ENCODE assay signal across 9 mouse cellular contexts in genomic region chr6:12749531-12750210, GRCm38 (mm10). TPM values are rescaled to one million over a fixed set of nuclear protein-coding genes. Genes with fewer than 3 reads are reported as not detected.
A peak's percentile ranks its signal among the peaks of the same experiment; 100 is the strongest.
DNase-seq lines count a peak whose midpoint lies in the region; ATAC-seq lines count a peak whose summit lies in the region.
"Had no signal": no experiment of that assay in that cellular context is flagged by ENCODE, and none has a peak within 500 bp of the region (broad histone marks: within the 10 kb centered on the region; RNA-seq: fewer than 3 reads in every experiment).

No protein-coding gene starts in this region.

- no peaks in the 10 kb centered on the region for H3K36me3 ChIP-seq in heart, embryonic 13.5 days
- no peaks in the 10 kb centered on the region for H3K36me3 ChIP-seq in hindbrain, embryonic 12.5 days
- no peaks in the 10 kb centered on the region for H3K36me3 ChIP-seq in midbrain, embryonic 13.5 days
- H3K36me3 ChIP-seq: G1E had no signal

- H3K4me2 ChIP-seq in heart, embryonic 13.5 days: peak overlapping the region; percentile 91
- peak overlapping the region; percentile 71 for H3K4me2 ChIP-seq in hindbrain, embryonic 12.5 days (replicated peaks)
- H3K4me2 ChIP-seq in midbrain, embryonic 13.5 days (replicated peaks): peak overlapping the region; percentile 62

- WGBS in heart, embryonic 13.5 days: 21% methylated on average over 12 of the region's 12 CpGs
- WGBS in hindbrain, embryonic 12.5 days: 11% methylated on average over 12 of the region's 12 CpGs
- 6% methylated on average over 12 of the region's 12 CpGs for WGBS in midbrain, embryonic 13.5 days

- DNase-seq in heart, postnatal 10 days: no peak
- no peak for DNase-seq in T-cell, adult 2 months (ENCODE audit: low spot score)
- DNase-seq in adrenal gland, adult 18-20 months (ENCODE audit: low spot score in 2 of 2): no peak
- no peak for DNase-seq in adrenal gland, postnatal 10 days

- peaks cover 7% of the 10 kb centered on the region for H3K4me1 ChIP-seq in heart, embryonic 13.5 days
- H3K4me1 ChIP-seq in brown adipose tissue, adult 24 weeks (ENCODE audit: control insufficient read depth, insufficient read depth, insufficient read length, low read length): no peaks in the 10 kb centered on the region
- H3K4me1 ChIP-seq in hindbrain, embryonic 12.5 days: peaks cover 15% of the 10 kb centered on the region
- H3K4me1 ChIP-seq in midbrain, embryonic 13.5 days (replicated peaks): peaks cover 24% of the 10 kb centered on the region

- intact Hi-C loops in heart, postnatal 10 days (cut with DNase I): loop anchor here (5.0 kb wide), 2 partner anchors 207 to 397 kb away; no protein-coding TSS in a partner anchor

- H3K9ac ChIP-seq in heart, embryonic 13.5 days: peak overlapping the region; percentile 81
- H3K9ac ChIP-seq in hindbrain, embryonic 12.5 days: peak overlapping the region; percentile 72; the same call in 1 of the 2 replicates
- H3K9ac ChIP-seq in midbrain, embryonic 13.5 days (replicated peaks): peak overlapping the region; percentile 84

- ATAC-seq in heart, embryonic 13.5 days (ENCODE audit: extremely low read depth, insufficient number of reproducible peaks, low FRiP score, low TSS enrichment): no peak
- ATAC-seq in hindbrain, embryonic 12.5 days (ENCODE audit: low FRiP score): peak; percentile 4; the same call in 1 of the 2 replicates
- ATAC-seq in midbrain, embryonic 13.5 days: no peak

- H3K9me3 ChIP-seq in heart, embryonic 13.5 days: no peaks in the 10 kb centered on the region
- no peaks in the 10 kb centered on the region for H3K9me3 ChIP-seq in hindbrain, embryonic 12.5 days (replicated peaks)
- H3K9me3 ChIP-seq in midbrain, embryonic 13.5 days: no peaks in the 10 kb centered on the region
- H3K9me3 ChIP-seq: G1E had no signal

- H3K27ac ChIP-seq in heart, embryonic 13.5 days (replicated peaks): peak overlapping the region; percentile 68; the same call in 1 of the 2 replicates
- H3K27ac ChIP-seq in brown adipose tissue, adult 24 weeks (replicated peaks; ENCODE audit: low read depth, low read length): no peak overlapping the region; the same call in 1 of the 2 replicates
- H3K27ac ChIP-seq in hindbrain, embryonic 12.5 days: peak overlapping the region; percentile 97
- peak overlapping the region; percentile 98 for H3K27ac ChIP-seq in midbrain, embryonic 13.5 days

- peak overlapping the region; percentile 72 for H3K4me3 ChIP-seq in heart, embryonic 13.5 days
- peak overlapping the region; percentile 62 for H3K4me3 ChIP-seq in brown adipose tissue, adult 24 weeks (ENCODE audit: insufficient read depth, low read depth, low read length)
- peak overlapping the region; percentile 63 for H3K4me3 ChIP-seq in hindbrain, embryonic 12.5 days
- H3K4me3 ChIP-seq in midbrain, embryonic 13.5 days (replicated peaks): peak overlapping the region; percentile 61

- H3K27me3 ChIP-seq in heart, embryonic 13.5 days (replicated peaks): no peaks in the 10 kb centered on the region
- no peaks in the 10 kb centered on the region for H3K27me3 ChIP-seq in hindbrain, embryonic 12.5 days
- no peaks in the 10 kb centered on the region for H3K27me3 ChIP-seq in midbrain, embryonic 13.5 days

RNA-seq across cellular contexts. Expression of gene Thsd7a, which starts 0.5 kb away (rescaled TPM):
- 3.0 and 3.6 TPM in 2 replicates for polyA plus RNA-seq in heart, embryonic 13.5 days (2015; fragmentation: Nextera tagmentation; extraction: Ambion mirVana)
- 10 to 100 TPM; 12.8 to 13.6 TPM for total RNA-seq in heart, postnatal 10 days (2021)
- 1.5 and 2.7 TPM in 2 replicates for polyA plus RNA-seq in brown adipose tissue, adult 24 weeks (2012; ENCODE audit: insufficient read depth, insufficient read length, missing spikeins)
- polyA plus RNA-seq in hindbrain, embryonic 12.5 days (2016; fragmentation: Nextera tagmentation; extraction: Ambion mirVana): 49.4 and 52.4 TPM in 2 replicates
- 53.2 and 58.2 TPM in 2 replicates for polyA plus RNA-seq in midbrain, embryonic 13.5 days (2015; fragmentation: Nextera tagmentation; extraction: Ambion mirVana)
- 10 to 100 TPM in 1 of 2 experiments, 1 to 10 TPM in 1; 9.3 to 11.1 TPM for total RNA-seq in adrenal gland, adult 18-20 months (2021)
- 10 to 100 TPM; 10.2 to 11.0 TPM for total RNA-seq in adrenal gland, postnatal 10 days (2021)

Comparison
In these comparisons a context has a peak if more than half of its experiments do, and no peak if none do; other contexts are left out.
1. RNA of gene Thsd7a, which starts 0.5 kb away (polyA plus RNA-seq): 53.2 to 58.2 TPM in midbrain, embryonic 13.5 days and 49.4 to 52.4 TPM in hindbrain, embryonic 12.5 days; 3.0 to 3.6 TPM in heart, embryonic 13.5 days and 1.5 to 2.7 TPM in brown adipose tissue, adult 24 weeks; every median in the first group is over 10 times any median in the second.
2. Peak in every context shown above with its lines, with median percentiles within 50 percentile points of each other: H3K4me2 ChIP-seq, H3K4me3 ChIP-seq and H3K9ac ChIP-seq.